Mouse (Mus musculus) Patski (cell line): ENCODE data around the gene Twnk. TPM values are rescaled to one million over a fixed set of nuclear protein-coding genes. Genes with fewer than 3 reads are reported as not detected.

Source experiments
- ATAC-seq: fragments of 100-300 bp; one replicate; pipeline ENCODE4 v1.8.0; 2021
- CTCF ChIA-PET: fragments of 350-600 bp; sonication (Branson Sonifier 250); formaldehyde crosslinking; loops from one replicate; lab custom pipeline; 2022; ENCODE audit warnings: inconsistent platforms; lab: Charles Lee
- POLR2A ChIA-PET: fragments of 350-600 bp; sonication (Branson Sonifier 250); formaldehyde crosslinking; loops from one replicate; lab custom pipeline; 2022; ENCODE audit warnings: antibody characterized with exemption, inconsistent platforms; lab: Charles Lee
- DNase-seq: peaks from one replicate; pipeline ENCODE4 v3.0.0-alpha.2; 2011; ENCODE audit warnings: low read depth, low spot score
- H3K27me3 ChIP-seq: fragments of 371-371 bp; one replicate; pipeline ENCODE4 v1.5.1; 2021
- CTCF ChIP-seq: fragments of 100-300 bp; IDR thresholded peaks from one replicate; pipeline ENCODE4 v1.5.1; 2021
- in situ Hi-C: fragments of 300-500 bp; cut with MboI; formaldehyde crosslinking; loops from 3 replicates; pipeline ENCODE4 v1.11.1; 2018; ENCODE audit warnings: low pct_unique_long_range_greater_than_20kb, mixed read lengths
- polyA plus RNA-seq: library from polyadenylated mRNA; unstranded; gene quantifications from one replicate; pipeline ENCODE4 v1.2.3, GENCODE M21; 2021

The Twnk gene
- polyA plus RNA-seq = 27.8 TPM

DNA sequence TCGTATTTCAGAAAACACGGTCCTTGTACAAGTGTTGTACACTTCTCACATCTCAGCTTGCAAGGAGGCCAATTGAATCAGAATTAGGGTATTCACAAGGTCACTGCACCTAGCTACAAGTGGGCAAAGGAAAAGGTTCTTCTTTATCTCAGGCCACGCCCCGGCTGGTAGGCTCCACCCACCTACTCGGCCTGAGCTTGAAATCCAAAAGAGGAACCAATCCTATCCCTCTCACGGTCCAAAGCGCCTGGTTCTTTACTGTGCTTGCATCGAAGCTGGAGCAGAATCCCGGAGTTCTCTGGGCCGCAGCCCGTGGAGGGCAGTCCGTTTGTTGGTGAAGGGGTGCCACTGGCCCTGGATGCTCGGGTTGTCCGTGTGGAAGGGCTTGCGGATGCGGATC lies at the start of gene Twnk:
Twnk (plus strand) TSS at position 220 of the 400 bp plus-strand sequence.
- ATAC-seq (peak; percentile 18), DNase-seq (no peak)
- H3K27me3 ChIP-seq = no peaks in the 10 kb centered on the region
- in situ Hi-C loops = no loop called here
- ChIA-PET POLR2A (interaction anchor here (0.6 to 3.2 kb wide), 5 partner anchors 11 to 440 kb away, joined by 3 to 14 read pairs (median 3); no protein-coding TSS in a partner anchor), CTCF (interaction anchor here (1.0 to 14.5 kb wide), 4 partner anchors 8 to 24 kb away, joined by 3 to 188 read pairs (median 5); partner anchors contain the start of gene Lzts2)
- TF ChIP-seq CTCF = no peak

DNA sequence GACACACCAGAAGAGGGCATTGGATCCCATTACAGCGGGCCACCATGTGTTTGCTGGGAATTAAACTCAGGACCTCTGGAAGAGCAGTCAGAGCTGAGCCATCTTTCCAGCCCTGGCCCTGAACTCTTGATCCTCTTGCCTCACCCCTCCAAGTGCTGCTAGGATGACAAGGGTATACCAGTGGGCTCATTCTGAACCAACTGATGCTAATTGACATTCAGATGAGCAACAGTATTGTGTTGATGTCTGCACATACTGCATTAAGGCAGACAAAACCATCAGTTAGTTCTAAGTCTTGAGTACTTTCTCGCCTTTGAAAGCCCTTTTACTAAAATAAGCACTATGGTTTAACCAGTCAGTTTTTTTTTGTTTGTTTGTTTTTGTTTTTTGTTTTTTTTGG lies 45.8 kb upstream of the Twnk start:
- CTCF ChIA-PET = no interaction called here
- no peak for ATAC-seq

DNA sequence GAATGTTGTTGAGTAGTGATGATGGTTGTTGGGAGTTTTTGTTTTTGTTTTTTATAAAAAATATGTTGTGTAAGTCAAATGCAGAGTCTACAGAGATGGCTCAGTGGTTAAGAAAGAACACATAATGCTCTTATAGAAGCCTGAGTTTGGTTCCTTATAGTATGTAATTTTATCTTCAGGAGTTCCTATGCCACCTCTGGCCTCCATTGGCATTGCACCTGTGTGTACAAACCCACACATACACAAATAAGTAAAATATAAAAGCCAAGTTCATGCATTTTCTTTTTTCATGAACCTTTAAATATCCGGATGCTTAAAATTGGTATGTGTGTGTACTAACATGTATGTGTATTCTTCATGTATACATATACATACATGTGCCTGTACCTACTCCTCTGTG lies 39.5 kb upstream of the Twnk start:
- DNase-seq (no peak), ATAC-seq (no peak)
- no peaks in the 10 kb centered on the region for H3K27me3 ChIP-seq
- ChIA-PET CTCF (interaction anchor here (0.9 kb wide), 1 partner anchor 20 kb away, joined by 3 read pairs; no protein-coding TSS in a partner anchor), POLR2A (interaction anchor here (1.6 kb wide), 1 partner anchor 18 kb away, joined by 3 read pairs; no protein-coding TSS in a partner anchor)
- peak; percentile 22 for TF ChIP-seq CTCF
- in situ Hi-C loops = no loop called here

More for the DNA sequence above, 45.8 kb upstream of the Twnk start:
- TF ChIP-seq CTCF = no peak
- POLR2A ChIA-PET = interaction anchor here (1.4 kb wide), 1 partner anchor 55 kb away, joined by 3 read pairs; the partner anchor contains the start of gene Lzts2
- in situ Hi-C loops = no loop called here
- H3K27me3 ChIP-seq = no peaks in the 10 kb centered on the region
- no peak for DNase-seq

DNA sequence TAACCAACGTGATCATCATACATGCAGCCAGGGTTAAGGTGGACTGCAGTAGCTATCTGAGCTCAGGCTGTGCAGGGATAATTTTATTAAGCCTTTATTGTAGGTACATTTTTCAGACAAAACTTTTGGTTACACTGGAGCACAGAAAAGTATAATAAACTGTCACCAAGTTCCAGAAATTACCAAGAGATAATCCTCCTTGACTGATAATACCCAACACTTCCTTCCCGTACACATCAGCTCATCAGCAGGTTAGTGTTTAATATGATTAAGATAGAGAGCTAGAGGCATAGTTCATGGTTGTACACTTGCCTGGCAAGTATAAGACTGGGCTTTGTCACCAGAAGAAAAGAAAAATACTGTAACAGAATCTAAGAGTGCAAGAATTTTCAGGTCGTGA lies 37.1 kb upstream of the Twnk start:
- H3K27me3 ChIP-seq = no peaks in the 10 kb centered on the region
- TF ChIP-seq CTCF = no peak
- CTCF ChIA-PET = interaction anchor here (1.7 kb wide), 1 partner anchor 14 kb away, joined by 5 read pairs; no protein-coding TSS in a partner anchor
- in situ Hi-C loops = no loop called here
- DNase-seq = no peak
- POLR2A ChIA-PET = interaction anchor here (1.4 kb wide), 1 partner anchor 10 kb away, joined by 4 read pairs; no protein-coding TSS in a partner anchor
- ATAC-seq = no peak

DNA sequence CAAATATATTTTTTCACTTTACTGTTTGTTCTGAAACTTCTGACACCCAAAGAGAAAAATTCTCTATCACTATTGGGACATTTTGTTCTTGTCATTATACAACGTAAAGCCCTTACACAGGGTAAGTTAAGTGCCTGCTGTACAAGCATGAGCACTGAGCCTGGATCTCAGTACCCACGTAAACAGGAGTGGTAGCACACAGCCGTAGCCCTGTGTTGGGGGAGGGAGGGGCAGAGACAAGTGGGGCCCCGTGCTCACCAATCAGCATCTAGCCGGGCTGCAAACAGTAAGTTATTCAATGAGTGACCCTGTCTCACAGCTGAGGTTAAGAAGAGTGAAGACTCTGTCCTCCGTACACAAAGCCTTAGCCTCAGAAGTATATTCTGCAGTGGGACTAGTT lies 28.8 kb upstream of the Twnk start:
- CTCF ChIA-PET = no interaction called here

DNA sequence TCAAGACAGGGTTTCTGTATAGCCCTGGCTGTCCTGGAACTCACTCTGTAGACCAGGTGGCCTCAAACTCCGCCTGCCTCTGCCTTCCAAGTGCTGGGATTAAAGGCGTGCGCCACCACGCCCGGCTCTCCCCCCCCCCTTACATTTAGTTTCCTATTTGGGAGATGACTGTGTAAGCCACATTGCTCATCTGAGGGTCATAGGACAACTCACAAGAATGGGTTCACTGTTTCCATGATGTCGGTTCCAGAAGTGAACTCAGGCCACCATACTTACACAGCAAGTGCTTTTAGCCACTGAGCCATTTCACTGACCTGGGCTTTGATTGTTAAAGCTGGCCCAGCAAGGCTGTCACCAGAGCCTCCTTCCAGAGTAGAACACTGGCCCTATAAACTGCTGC lies 28.3 kb upstream of the Twnk start:
- no peak for DNase-seq
- TF ChIP-seq CTCF = no peak
- ATAC-seq = no peak
- CTCF ChIA-PET = no interaction called here
- POLR2A ChIA-PET = no interaction called here
- in situ Hi-C loops = no loop called here
- H3K27me3 ChIP-seq = no peaks in the 10 kb centered on the region

More for the DNA sequence above, 28.8 kb upstream of the Twnk start:
- no peak for DNase-seq
- ATAC-seq = no peak
- POLR2A ChIA-PET = interaction anchor here (1.5 kb wide), 1 partner anchor 8 kb away, joined by 3 read pairs; no protein-coding TSS in a partner anchor
- no peaks in the 10 kb centered on the region for H3K27me3 ChIP-seq
- in situ Hi-C loops = no loop called here
- TF ChIP-seq CTCF = no peak

DNA sequence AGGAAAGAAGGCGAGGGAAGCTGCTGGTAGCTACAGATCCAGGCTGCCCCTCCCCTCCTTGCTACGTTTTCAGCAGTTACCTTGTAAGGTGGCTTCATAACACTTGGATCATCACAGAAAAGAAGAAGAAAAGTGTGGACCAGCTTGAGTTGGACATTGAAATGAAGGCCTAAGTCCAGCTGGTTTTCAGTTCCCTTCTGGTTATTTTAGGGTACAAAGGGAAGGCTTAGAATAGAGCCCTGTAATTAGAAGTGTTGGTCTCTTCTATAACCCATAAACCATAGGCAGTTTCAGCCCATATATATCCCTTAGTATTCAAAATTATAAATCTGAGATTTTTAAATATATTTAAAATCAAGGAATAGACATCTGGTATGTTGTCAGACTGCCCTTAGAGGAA lies 24.7 kb upstream of the Twnk start:
- ChIA-PET POLR2A (interaction anchor here (1.2 kb wide), 1 partner anchor 9 kb away, joined by 3 read pairs; no protein-coding TSS in a partner anchor), CTCF (interaction anchor here (1.1 to 2.7 kb wide), 4 partner anchors 10 to 50 kb away, joined by 3 to 10 read pairs (median 3); no protein-coding TSS in a partner anchor)
- DNase-seq = no peak
- in situ Hi-C loops = no loop called here
- ATAC-seq = no peak
- no peaks in the 10 kb centered on the region for H3K27me3 ChIP-seq
- no peak for TF ChIP-seq CTCF

DNA sequence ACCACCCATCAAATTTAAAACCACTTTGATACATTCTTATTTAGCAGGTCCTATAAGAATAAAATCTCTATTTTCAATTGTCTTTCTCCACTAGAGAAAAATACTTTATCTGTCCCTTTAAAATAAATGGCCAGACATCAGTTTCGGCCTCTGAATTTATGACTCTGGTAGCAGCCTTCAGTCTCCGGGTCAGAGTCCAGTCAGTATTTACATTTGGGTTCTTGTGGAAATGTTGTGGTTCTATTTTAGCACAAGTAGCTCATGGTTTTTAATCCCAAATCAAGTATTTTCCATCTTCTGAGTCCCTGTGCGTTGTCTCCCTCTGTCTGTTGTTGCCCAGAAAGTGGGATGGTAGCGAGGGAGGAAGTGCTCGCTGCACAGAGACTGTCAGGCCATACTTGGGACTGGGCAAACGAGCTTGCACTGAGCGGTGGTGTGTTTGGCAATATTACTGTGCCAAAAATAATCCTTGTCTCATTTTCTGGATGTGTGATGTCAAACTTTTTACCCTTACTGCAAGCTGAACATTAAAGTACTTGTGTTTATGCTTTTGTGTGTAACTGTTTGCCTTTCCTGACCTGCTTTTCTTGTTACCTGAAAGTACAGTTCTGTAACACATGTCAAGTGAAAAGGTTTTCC lies 22.9 kb upstream of the Twnk start:
- no peaks in the 10 kb centered on the region for H3K27me3 ChIP-seq
- ChIA-PET CTCF (interaction anchor here (0.8 to 2.7 kb wide), 4 partner anchors 11 to 48 kb away, joined by 3 to 10 read pairs (median 4); no protein-coding TSS in a partner anchor), POLR2A (interaction anchor here (0.5 to 0.7 kb wide), 2 partner anchors 471 to 1653 kb away, joined by 3 to 5 read pairs; no protein-coding TSS in a partner anchor)
- no peak for TF ChIP-seq CTCF
- ATAC-seq (no peak), DNase-seq (no peak)
- in situ Hi-C loops = no loop called here

DNA sequence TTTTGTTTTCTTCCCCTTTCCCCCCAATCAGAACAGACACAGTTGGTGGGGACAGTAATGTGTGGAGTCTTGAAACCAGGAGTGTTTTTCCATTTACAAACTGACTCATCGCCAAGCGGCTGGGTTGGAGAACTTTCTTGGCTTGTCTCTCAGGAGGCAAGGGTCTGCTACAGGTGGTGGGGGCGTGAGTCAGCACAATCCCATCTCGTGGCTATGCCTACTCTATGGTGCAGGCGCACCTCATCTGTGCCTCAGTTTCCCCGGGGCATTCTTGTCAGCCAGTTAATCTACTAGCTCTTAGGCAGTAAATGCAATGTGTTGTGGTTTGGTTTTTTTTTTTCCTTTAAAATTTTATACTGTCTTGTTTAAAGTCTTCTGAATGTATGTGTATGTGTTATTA lies 22.1 kb upstream of the Twnk start:
- TF ChIP-seq CTCF = no peak
- CTCF ChIA-PET = interaction anchor here (1.2 to 2.1 kb wide), 2 partner anchors 15 to 30 kb away, joined by 4 to 5 read pairs; no protein-coding TSS in a partner anchor
- in situ Hi-C loops = no loop called here
- DNase-seq (no peak), ATAC-seq (no peak)
- POLR2A ChIA-PET = interaction anchor here (0.5 kb wide), 1 partner anchor 51 kb away, joined by 3 read pairs; no protein-coding TSS in a partner anchor
- no peaks in the 10 kb centered on the region for H3K27me3 ChIP-seq

DNA sequence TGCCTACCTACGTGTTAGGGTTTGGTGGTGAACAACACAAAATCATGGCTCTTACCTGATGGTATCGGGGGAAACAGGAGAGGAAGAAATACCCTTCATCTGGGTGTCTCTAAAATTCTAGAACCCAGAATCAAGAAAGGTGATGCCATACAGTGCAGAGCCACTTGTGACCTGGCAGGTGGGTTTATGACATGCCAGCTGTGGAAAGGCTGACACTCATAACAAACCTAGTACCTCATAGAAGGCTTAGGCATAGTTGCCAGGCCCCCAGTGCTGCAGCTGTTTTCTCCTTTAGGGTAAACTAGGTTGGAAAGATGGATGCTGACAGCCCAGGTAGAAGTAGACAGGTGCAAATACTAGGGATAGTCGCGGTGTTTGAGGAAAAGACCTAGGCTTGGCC lies 21.0 kb upstream of the Twnk start:
- TF ChIP-seq CTCF = no peak
- POLR2A ChIA-PET = interaction anchor here (1.3 kb wide), 1 partner anchor 8 kb away, joined by 3 read pairs; no protein-coding TSS in a partner anchor
- no peak for ATAC-seq
- in situ Hi-C loops = no loop called here
- H3K27me3 ChIP-seq = no peaks in the 10 kb centered on the region
- CTCF ChIA-PET = interaction anchor here (1.4 kb wide), 1 partner anchor 47 kb away, joined by 4 read pairs; no protein-coding TSS in a partner anchor
- DNase-seq = no peak
